Mouse (Mus musculus): ENCODE results near the gene Cherp. TPM values are rescaled to one million over a fixed set of nuclear protein-coding genes. Genes with fewer than 3 reads are reported as not detected.
A peak's percentile ranks its signal among the peaks of the same experiment; 100 is the strongest.

The Cherp gene
- polyA plus RNA-seq, 1 experiment from 2014 or later = 41.2 TPM

DNA sequence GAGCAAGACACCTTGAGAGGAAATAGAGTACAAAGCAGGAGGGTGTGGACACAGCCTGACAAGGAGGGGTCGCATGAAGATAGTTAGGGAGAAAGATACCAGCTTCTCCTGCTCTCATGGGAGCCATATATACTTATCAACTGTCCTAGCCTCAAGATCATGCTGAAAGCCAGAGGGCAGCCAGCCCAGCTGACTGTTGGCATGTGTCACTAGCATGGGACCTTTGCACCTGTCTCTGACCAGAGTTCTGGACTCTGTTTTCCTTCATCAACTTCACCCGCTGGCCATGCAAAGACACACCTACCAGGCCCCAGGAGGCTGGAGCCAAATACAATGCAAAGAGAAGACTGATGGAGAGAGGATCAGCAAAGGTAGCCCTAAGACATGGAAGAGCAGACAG is 5.8 kb downstream of the Cherp start:
- no peaks in the 10 kb centered on the region for H3K9me3 ChIP-seq (replicated peaks)
- no peak overlapping the region for H3K9ac ChIP-seq (replicated peaks)
- peaks cover 12% of the 10 kb centered on the region for H3K4me1 ChIP-seq
- peaks cover 88% of the 10 kb centered on the region for H3K36me3 ChIP-seq
- no peaks in the 10 kb centered on the region for H3K27me3 ChIP-seq (replicated peaks)
- H3K27ac ChIP-seq (replicated peaks) = no peak overlapping the region
- ATAC-seq (ENCODE audit: low FRiP score) = no peak
- WGBS = 95% methylated on average over 2 of the region's 2 CpGs
- H3K4me3 ChIP-seq (replicated peaks) = no peak overlapping the region
- no peak overlapping the region for H3K4me2 ChIP-seq

DNA sequence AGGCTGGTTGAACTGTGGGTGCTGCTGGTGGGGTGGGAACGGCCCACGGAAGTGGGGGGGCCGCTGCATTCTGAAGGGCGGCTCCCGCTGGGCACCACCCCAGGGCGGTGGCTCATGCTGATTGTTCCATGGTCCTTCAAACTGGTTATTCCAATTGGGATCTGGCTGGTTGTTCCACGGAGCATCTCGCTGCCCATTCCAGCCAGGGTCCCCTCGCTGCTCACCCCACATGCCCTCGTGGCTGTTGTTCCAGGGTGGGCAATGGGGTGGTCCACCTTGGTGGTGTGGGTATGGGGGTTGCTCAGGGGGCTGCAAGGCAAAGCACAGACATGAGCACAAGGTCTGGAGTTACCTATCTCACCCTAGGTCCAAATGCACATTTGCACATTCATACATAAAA is 10.8 kb downstream of the Cherp start:
- H3K36me3 ChIP-seq = peaks cover 97% of the 10 kb centered on the region
- H3K4me1 ChIP-seq = no peaks in the 10 kb centered on the region
- WGBS = 96% methylated on average over 10 of the region's 10 CpGs
- H3K9me3 ChIP-seq (replicated peaks) = no peaks in the 10 kb centered on the region
- H3K27me3 ChIP-seq (replicated peaks) = no peaks in the 10 kb centered on the region
- no peak overlapping the region for H3K4me3 ChIP-seq (replicated peaks)
- no peak for ATAC-seq (ENCODE audit: low FRiP score)
- H3K4me2 ChIP-seq = no peak overlapping the region
- H3K9ac ChIP-seq (replicated peaks) = no peak overlapping the region
- H3K27ac ChIP-seq (replicated peaks) = no peak overlapping the region

DNA sequence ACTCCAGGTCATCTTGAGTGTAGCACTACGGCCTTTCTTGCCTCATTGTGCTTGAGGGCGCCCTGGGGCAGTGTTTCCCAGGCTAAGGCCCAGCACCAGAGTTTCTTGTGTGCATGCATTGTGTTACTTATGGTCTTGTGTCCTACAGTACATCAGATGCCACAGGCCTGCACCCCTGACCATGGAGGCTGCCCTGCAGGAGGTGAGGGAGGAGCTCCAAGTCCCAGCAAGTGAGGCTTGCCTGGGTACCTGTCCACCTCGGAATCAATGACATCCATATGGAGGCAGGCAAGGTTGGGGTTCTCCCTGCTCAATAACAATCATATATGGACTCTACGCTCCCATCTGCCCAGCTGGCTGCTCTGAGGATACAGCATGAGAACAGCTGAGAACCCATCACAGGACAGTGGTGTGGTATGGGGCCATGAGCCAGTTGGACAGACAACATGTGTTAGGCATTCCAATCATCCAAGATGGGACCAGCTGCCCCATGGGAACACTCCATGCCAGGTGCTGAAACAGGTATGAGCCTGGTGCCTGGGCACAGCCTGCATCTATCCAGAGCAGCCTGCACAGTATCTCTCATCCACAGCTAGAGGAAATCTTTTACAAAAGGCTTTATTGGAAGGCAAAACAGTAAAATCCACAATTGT is 15.0 kb downstream of the Cherp start:
- H3K36me3 ChIP-seq = peaks cover 76% of the 10 kb centered on the region
- H3K4me2 ChIP-seq = no peak overlapping the region
- H3K27me3 ChIP-seq (replicated peaks) = no peaks in the 10 kb centered on the region
- no peak overlapping the region for H3K9ac ChIP-seq (replicated peaks)
- 92% methylated on average over 4 of the region's 4 CpGs for WGBS
- H3K4me3 ChIP-seq (replicated peaks) = no peak overlapping the region
- no peak for ATAC-seq (ENCODE audit: low FRiP score)
- H3K4me1 ChIP-seq = no peaks in the 10 kb centered on the region
- no peak overlapping the region for H3K27ac ChIP-seq (replicated peaks)
- H3K9me3 ChIP-seq (replicated peaks) = no peaks in the 10 kb centered on the region

DNA sequence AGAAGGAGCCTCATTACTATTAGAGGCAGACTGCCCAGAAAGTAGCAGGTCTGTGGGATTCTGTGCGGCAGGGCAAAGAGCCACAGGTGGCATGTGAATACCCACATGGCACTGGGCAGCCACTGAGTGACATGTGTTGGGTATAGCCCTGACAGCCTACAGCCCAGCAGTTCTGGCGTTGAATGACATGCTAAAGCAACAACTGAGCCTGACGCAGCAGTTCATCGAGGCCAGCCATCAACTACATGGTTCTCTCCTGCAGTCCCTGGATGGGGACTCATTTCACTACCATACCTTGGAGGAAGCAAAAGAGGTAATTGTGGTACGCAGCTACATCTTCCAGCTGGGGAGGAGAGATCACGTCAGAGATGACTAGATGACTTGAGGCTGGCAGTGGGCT is 16.6 kb downstream of the Cherp start:
- H3K36me3 ChIP-seq = peaks cover 76% of the 10 kb centered on the region
- H3K4me1 ChIP-seq = no peaks in the 10 kb centered on the region
- no peaks in the 10 kb centered on the region for H3K9me3 ChIP-seq (replicated peaks)
- no peak overlapping the region for H3K4me3 ChIP-seq (replicated peaks)
- no peak overlapping the region for H3K9ac ChIP-seq (replicated peaks)
- H3K27ac ChIP-seq (replicated peaks) = no peak overlapping the region
- no peaks in the 10 kb centered on the region for H3K27me3 ChIP-seq (replicated peaks)
- no peak overlapping the region for H3K4me2 ChIP-seq
- ATAC-seq (ENCODE audit: low FRiP score) = no peak
- WGBS = 94% methylated on average over 6 of the region's 6 CpGs

DNA sequence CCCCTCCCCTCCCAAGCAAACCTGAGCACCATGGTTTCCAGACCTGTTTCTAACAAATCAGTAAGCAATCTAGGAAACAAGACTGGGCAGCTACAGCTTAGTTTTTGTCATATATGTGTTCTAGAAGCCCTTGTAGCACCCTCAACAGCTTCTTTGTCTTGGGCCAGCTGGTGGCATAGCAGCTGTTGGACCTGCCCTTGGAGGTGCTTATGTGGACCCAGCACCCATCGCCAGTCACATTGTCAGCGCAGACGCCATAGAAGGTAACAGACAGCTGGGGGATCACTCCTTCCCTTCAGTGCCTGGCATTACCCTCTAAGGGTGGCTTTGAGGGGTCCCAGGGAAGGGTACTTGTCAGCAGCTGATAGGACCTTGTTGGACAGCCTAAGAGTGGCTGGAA is 17.2 kb downstream of the Cherp start:
- 92% methylated on average over 3 of the region's 3 CpGs for WGBS
- no peak for ATAC-seq (ENCODE audit: low FRiP score)

DNA sequence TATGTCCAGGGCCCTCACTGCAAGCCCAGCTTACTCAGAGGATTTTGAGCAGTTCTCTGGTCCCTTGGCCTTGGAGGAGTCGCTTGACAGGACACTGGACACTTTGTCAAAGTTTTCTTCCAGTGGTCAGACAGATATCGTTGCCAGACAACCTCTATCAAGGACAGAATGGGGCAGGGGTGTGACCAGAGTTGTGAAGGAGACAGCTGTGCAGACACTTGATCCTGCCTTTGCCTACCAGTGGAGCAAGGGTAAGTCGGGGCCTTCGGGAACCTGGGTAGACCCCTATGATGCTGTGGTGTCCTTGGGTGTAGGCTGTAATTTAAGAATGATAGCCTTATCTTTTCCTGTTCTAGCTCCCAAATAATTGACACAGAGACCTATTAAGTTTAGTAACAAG is 19.7 kb downstream of the Cherp start:
- ATAC-seq (ENCODE audit: low FRiP score) = no peak
- Histone ChIP-seq H3K36me3 (peaks cover 68% of the 10 kb centered on the region), H3K4me2 (no peak overlapping the region), H3K9ac (replicated peaks) (no peak overlapping the region), H3K4me3 (replicated peaks) (no peak overlapping the region), H3K27ac (replicated peaks) (no peak overlapping the region), H3K4me1 (no peaks in the 10 kb centered on the region), H3K9me3 (replicated peaks) (no peaks in the 10 kb centered on the region), H3K27me3 (replicated peaks) (no peaks in the 10 kb centered on the region)
- 93% methylated on average over 4 of the region's 4 CpGs for WGBS

More for the DNA sequence above, 17.2 kb downstream of the Cherp start:
- Histone ChIP-seq H3K4me2 (no peak overlapping the region), H3K4me1 (no peaks in the 10 kb centered on the region), H3K36me3 (peaks cover 75% of the 10 kb centered on the region), H3K9ac (replicated peaks) (no peak overlapping the region), H3K4me3 (replicated peaks) (no peak overlapping the region), H3K27ac (replicated peaks) (no peak overlapping the region), H3K9me3 (replicated peaks) (no peaks in the 10 kb centered on the region), H3K27me3 (replicated peaks) (no peaks in the 10 kb centered on the region)

DNA sequence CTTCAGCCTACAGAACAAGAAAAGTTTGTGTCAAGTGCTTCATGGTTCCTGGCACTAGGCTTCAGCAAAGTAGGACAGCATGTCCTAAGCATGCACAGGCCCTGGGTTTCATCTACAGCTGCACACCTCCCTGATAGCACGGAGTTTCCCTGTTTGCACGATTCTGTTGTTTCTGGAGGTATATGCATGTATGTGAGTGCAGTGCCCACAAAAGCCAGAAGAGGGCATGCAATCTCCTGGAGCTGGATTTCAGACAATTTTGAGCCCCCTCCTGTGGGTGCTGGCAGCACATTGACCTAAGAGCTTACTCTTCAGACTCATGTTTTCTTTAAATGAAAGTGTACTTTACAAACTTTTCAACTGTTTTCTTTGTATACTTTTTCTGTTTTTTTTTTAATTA is 21.1 kb downstream of the Cherp start:
- no peak overlapping the region for H3K9ac ChIP-seq (replicated peaks)
- H3K4me3 ChIP-seq (replicated peaks) = no peak overlapping the region
- H3K9me3 ChIP-seq (replicated peaks) = no peaks in the 10 kb centered on the region
- peaks cover 68% of the 10 kb centered on the region for H3K36me3 ChIP-seq
- 98% methylated on average over 2 of the region's 2 CpGs for WGBS
- no peak for ATAC-seq (ENCODE audit: low FRiP score)
- H3K4me1 ChIP-seq = no peaks in the 10 kb centered on the region
- no peaks in the 10 kb centered on the region for H3K27me3 ChIP-seq (replicated peaks)
- no peak overlapping the region for H3K27ac ChIP-seq (replicated peaks)
- H3K4me2 ChIP-seq = no peak overlapping the region

DNA sequence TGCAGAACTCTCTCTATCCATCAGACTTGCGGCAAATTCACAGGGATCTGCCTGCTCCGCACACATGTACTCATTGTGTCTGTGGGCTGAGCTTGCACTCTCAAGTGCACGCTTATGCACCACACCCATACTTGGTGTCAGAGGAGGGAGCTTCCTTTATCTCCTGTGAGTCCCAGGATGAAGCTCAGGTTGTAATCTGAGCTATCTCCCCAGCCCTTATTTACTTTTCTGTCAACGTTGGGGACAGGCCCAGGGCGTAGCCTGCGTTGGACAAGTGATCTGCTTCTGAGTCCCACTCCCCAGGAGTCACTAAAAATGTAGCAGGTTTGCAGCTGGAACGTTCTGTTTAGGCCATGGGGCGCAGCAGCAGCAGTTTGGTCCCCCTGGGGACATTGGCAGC is 23.5 kb downstream of the Cherp start:
- no peak overlapping the region for H3K4me2 ChIP-seq
- no peak overlapping the region for H3K27ac ChIP-seq (replicated peaks)
- no peaks in the 10 kb centered on the region for H3K9me3 ChIP-seq (replicated peaks)
- H3K27me3 ChIP-seq (replicated peaks) = no peaks in the 10 kb centered on the region
- no peak overlapping the region for H3K4me3 ChIP-seq (replicated peaks)
- no peak overlapping the region for H3K9ac ChIP-seq (replicated peaks)
- ATAC-seq (ENCODE audit: low FRiP score) = no peak
- peaks cover 9% of the 10 kb centered on the region for H3K4me1 ChIP-seq
- peaks cover 60% of the 10 kb centered on the region for H3K36me3 ChIP-seq
- WGBS = 91% methylated on average over 8 of the region's 8 CpGs

DNA sequence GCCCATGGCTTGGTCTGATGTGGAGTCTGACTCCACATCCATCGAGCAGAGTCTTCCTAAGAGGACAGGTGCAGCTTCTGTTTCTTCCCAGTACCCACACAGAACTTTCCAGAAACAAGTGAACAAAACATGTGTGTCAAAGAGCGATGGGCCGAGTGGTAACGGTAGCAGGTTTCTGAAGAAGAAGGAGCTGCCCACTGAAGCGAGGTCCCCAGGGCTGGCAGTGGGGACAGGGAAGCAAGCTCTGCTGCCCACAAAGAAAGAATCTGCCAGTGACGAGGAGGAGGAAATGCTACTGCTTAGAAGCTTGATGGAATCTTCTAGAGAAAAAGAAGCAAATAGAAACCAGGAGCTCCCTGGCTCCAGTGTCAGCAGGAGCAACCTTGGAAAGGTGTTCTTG is 30.0 kb downstream of the Cherp start:
- Histone ChIP-seq H3K4me3 (replicated peaks) (no peak overlapping the region), H3K27ac (replicated peaks) (no peak overlapping the region), H3K36me3 (peaks cover 14% of the 10 kb centered on the region), H3K27me3 (replicated peaks) (no peaks in the 10 kb centered on the region), H3K4me2 (peak overlapping the region; percentile 15; the same call in 1 of the 2 replicates), H3K9me3 (replicated peaks) (no peaks in the 10 kb centered on the region), H3K4me1 (peaks cover 34% of the 10 kb centered on the region), H3K9ac (replicated peaks) (no peak overlapping the region)
- WGBS = 95% methylated on average over 6 of the region's 6 CpGs
- no peak for ATAC-seq (ENCODE audit: low FRiP score)

DNA sequence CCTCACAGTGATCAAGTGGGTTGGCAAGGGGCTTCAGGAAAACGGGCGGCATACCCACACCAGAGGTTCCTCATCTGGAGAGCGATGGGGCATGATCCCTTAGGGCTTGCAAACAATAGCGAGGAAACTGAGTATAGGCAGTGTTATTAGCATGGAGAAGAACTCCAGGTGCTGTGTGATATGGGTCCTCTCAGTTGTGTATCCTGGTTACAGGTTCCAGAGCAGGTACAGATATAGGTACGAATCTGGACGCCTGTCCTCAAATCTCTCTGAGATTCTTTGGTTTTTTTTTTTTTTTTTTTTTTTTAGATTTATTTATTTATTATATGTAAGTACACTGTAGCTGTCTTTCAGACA is 31.1 kb downstream of the Cherp start:
- ATAC-seq (ENCODE audit: low FRiP score) = peak; percentile 73
- Histone ChIP-seq H3K4me2 (peak overlapping the region; percentile 68), H3K27me3 (replicated peaks) (no peaks in the 10 kb centered on the region), H3K9me3 (replicated peaks) (no peaks in the 10 kb centered on the region), H3K4me1 (peaks cover 34% of the 10 kb centered on the region), H3K27ac (replicated peaks) (peak overlapping the region; percentile 73), H3K9ac (replicated peaks) (peak overlapping the region; percentile 46), H3K36me3 (peaks cover 3% of the 10 kb centered on the region; the same call in 1 of the 2 replicates), H3K4me3 (replicated peaks) (peak overlapping the region; percentile 48)
- 33% methylated on average over 6 of the region's 6 CpGs for WGBS

DNA sequence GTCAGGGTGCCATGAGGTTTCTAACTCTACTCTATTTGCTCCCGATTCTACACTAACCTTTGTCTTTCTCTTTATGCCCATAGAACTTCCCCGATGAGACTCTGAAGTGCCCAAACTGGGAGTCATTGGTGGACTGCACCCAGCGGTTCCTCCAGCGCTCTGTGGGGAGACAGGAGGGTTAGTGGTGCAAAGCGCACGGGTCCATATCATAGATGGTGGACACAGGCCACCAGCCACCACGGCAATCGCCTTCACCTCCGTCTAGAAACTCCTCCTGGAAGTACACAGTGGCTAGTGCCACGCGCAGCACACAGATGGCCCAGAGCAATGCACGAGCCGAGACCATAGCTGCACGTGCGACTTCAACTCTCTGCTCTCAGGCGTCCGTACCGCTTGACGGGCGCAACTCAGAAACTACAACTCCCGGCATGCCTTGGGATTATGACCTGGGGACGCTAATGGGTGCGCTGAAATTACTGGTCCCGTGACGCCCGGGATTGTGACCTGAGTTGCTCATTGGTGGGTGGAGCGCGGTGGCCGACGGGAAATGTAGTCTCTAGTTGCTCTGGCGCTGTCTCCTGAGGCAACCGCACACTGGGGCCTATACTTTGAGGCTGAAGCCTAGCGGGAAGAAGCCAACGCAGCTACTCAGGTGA is 31.6 kb downstream of the Cherp start, which contains the start of the genes Calr3 and 1700030K09Rik:
Gene Calr3 (minus strand): TSS at position 533 of the 656 bp plus-strand sequence.
Gene 1700030K09Rik (plus strand): TSS at position 543 of the 656 bp plus-strand sequence.
- 5% methylated on average over 34 of the region's 34 CpGs for WGBS
- H3K36me3 ChIP-seq = 0 out of 2 replicates have a peak, but pooled peaks cover 3% of the 10 kb centered on the region
- peak within 1 kb of the TSS; percentile 68 for H3K4me2 ChIP-seq

More for the DNA sequence above, 31.6 kb downstream of the Cherp start, which contains the start of the genes Calr3 and 1700030K09Rik:
- H3K9ac ChIP-seq (replicated peaks) = peak within 1 kb of the TSS; percentile 46
- peak; percentile 99 for ATAC-seq (ENCODE audit: low FRiP score)
- peak within 1 kb of the TSS; percentile 48 for H3K4me3 ChIP-seq (replicated peaks)
- peak within 1 kb of the TSS; percentile 73 for H3K27ac ChIP-seq (replicated peaks)
- no peaks in the 10 kb centered on the region for H3K27me3 ChIP-seq (replicated peaks)
- H3K4me1 ChIP-seq = peaks cover 34% of the 10 kb centered on the region
- no peaks in the 10 kb centered on the region for H3K9me3 ChIP-seq (replicated peaks)
